Mouse (Mus musculus): Measurements from ENCODE around the gene Riiad1.

DNA sequence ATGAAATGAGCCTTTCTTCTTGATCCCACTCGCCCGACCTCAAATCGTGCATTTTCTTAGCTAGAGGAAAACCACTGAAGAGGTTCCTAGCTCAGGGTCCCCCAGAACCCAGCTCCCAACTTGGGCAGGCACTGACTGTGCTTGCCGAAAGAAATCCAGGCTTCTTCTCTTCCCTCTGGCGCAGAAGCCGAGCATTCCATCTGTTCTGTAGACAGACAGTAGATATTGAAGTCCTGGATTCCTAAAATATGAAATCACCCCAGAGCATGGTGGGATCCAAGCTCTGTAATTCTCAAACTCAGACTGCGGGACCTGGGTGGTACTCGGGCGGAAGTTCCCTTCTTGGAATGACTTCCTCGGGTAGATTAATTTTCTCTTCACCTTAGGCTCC lies 7.0 kb downstream of the Riiad1 start:
- TF ChIP-seq CTCF (conservative IDR thresholded peaks at IDR 0.05; ENCODE audit: low read length) (no peak), NANOG (IDR thresholded peaks at IDR 0.05; ENCODE audit: borderline replicate concordance, low read length) (no peak)

Measured in E14TG2a.4 (cell line).